Mouse (Mus musculus): ENCODE data around the gene Enpp1. TPM values are rescaled to one million over a fixed set of nuclear protein-coding genes. Genes with fewer than 3 reads are reported as not detected.

The Enpp1 gene
- total and polyA plus RNA-seq, 2 experiments from 2014 or later: 3.0 to 3.5 TPM

GRCm38 (mm10) chr10:24595250-24596002 is 116.5 kb downstream of the Enpp1 start, which contains the start of gene Ccn2:
Ccn2 (plus strand) TSS chr10:24595442.
- peak within 1 kb of the TSS; percentile 67 for H3K4me3 ChIP-seq (ENCODE audit: low read depth, low read length)
- no peak for TF ChIP-seq CTCF (IDR thresholded peaks at IDR 0.05)
- no peaks in the 10 kb centered on the region for H3K9me3 ChIP-seq (ENCODE audit: low read length)
- ATAC-seq (ENCODE audit: low FRiP score) (peak; percentile 85), DNase-seq (ENCODE audit: low spot score) (peak; percentile 63)
- under 1% methylated on average over 51 of the region's 53 CpGs for WGBS
- peak within 1 kb of the TSS; percentile 74 for H3K4me2 ChIP-seq (ENCODE audit: low read depth, low read length, poor library complexity, severe bottlenecking)
- H3K36me3 ChIP-seq (ENCODE audit: insufficient read depth, low read length): no peaks in the 10 kb centered on the region
- peak within 1 kb of the TSS; percentile 61 for H3K9ac ChIP-seq (replicated peaks; ENCODE audit: low read length, poor library complexity, severe bottlenecking)
- peaks cover 2% of the 10 kb centered on the region; the same call in 1 of the 2 replicates for H3K4me1 ChIP-seq (ENCODE audit: insufficient read depth, low read length)
- no peaks in the 10 kb centered on the region for H3K27me3 ChIP-seq (ENCODE audit: insufficient read depth, low read length)
- peak within 1 kb of the TSS; percentile 67 for H3K27ac ChIP-seq (ENCODE audit: low read depth, low read length)

GRCm38 (mm10) chr10:24593556-24593955 is 118.4 kb downstream of the Enpp1 start:
- H3K9me3 ChIP-seq (ENCODE audit: low read length): no peaks in the 10 kb centered on the region
- no peak overlapping the region for H3K27ac ChIP-seq (ENCODE audit: low read depth, low read length)
- no peak overlapping the region for H3K9ac ChIP-seq (replicated peaks; ENCODE audit: low read length, poor library complexity, severe bottlenecking)
- no peaks in the 10 kb centered on the region for H3K36me3 ChIP-seq (ENCODE audit: insufficient read depth, low read length)
- ATAC-seq (ENCODE audit: low FRiP score) (no peak), DNase-seq (ENCODE audit: low spot score) (no peak)
- H3K4me1 ChIP-seq (ENCODE audit: insufficient read depth, low read length): peaks cover 2% of the 10 kb centered on the region; the same call in 1 of the 2 replicates
- WGBS: 86% methylated on average over 4 of the region's 4 CpGs
- no peak overlapping the region for H3K4me3 ChIP-seq (ENCODE audit: low read depth, low read length)
- TF ChIP-seq CTCF (IDR thresholded peaks at IDR 0.05): no peak
- no peak overlapping the region for H3K4me2 ChIP-seq (ENCODE audit: low read depth, low read length, poor library complexity, severe bottlenecking)
- no peaks in the 10 kb centered on the region for H3K27me3 ChIP-seq (ENCODE audit: insufficient read depth, low read length)

GRCm38 (mm10) chr10:24592969-24593368 is 119.0 kb downstream of the Enpp1 start:
- no peak for DNase-seq (ENCODE audit: low spot score)
- peaks cover 2% of the 10 kb centered on the region; the same call in 1 of the 2 replicates for H3K4me1 ChIP-seq (ENCODE audit: insufficient read depth, low read length)
- no peak overlapping the region for H3K9ac ChIP-seq (replicated peaks; ENCODE audit: low read length, poor library complexity, severe bottlenecking)
- no peak for TF ChIP-seq CTCF (IDR thresholded peaks at IDR 0.05)
- H3K4me3 ChIP-seq (ENCODE audit: low read depth, low read length): no peak overlapping the region
- ATAC-seq (ENCODE audit: low FRiP score): no peak
- no peak overlapping the region for H3K4me2 ChIP-seq (ENCODE audit: low read depth, low read length, poor library complexity, severe bottlenecking)
- H3K27ac ChIP-seq (ENCODE audit: low read depth, low read length): no peak overlapping the region
- no peaks in the 10 kb centered on the region for H3K36me3 ChIP-seq (ENCODE audit: insufficient read depth, low read length)
- no peaks in the 10 kb centered on the region for H3K9me3 ChIP-seq (ENCODE audit: low read length)
- H3K27me3 ChIP-seq (ENCODE audit: insufficient read depth, low read length): no peaks in the 10 kb centered on the region
- 82% methylated on average over 7 of the region's 7 CpGs for WGBS

- 74% methylated on average over 2 of the region's 2 CpGs for WGBS
- Histone ChIP-seq H3K27ac (ENCODE audit: low read depth, low read length) (no peak overlapping the region), H3K9ac (replicated peaks; ENCODE audit: low read length, poor library complexity, severe bottlenecking) (no peak overlapping the region), H3K9me3 (ENCODE audit: low read length) (no peaks in the 10 kb centered on the region), H3K4me3 (ENCODE audit: low read depth, low read length) (no peak overlapping the region), H3K27me3 (ENCODE audit: insufficient read depth, low read length) (no peaks in the 10 kb centered on the region), H3K4me1 (ENCODE audit: insufficient read depth, low read length) (peaks cover 2% of the 10 kb centered on the region; the same call in 1 of the 2 replicates), H3K36me3 (ENCODE audit: insufficient read depth, low read length) (no peaks in the 10 kb centered on the region), H3K4me2 (ENCODE audit: low read depth, low read length, poor library complexity, severe bottlenecking) (no peak overlapping the region)
- ATAC-seq (ENCODE audit: low FRiP score): no peak
- DNase-seq (ENCODE audit: low spot score): no peak
- TF ChIP-seq CTCF (IDR thresholded peaks at IDR 0.05): no peak
These were observed 119.6 kb downstream of the Enpp1 start for GRCm38 (mm10) chr10:24592318-24592717.

DNA sequence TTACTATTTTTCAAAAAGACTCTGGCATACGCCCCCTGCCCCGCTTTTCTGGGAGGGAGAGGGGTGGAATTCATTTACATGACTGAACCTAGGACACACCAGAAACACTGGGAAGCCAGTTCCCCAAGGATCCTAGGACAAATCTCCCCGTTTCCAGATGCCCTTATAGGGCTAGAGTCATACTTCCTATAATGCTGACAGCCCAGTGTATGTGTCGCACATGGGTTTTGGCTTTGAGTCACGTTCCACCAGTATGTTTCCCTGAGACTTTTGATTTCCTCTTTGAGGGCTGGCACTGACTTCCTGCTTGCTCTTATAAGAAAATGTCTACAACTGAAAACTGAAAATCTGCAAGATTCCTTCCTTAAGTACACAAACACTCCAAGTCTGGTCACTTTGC is 120.2 kb downstream of the Enpp1 start:
- H3K27ac ChIP-seq (ENCODE audit: low read depth, low read length): no peak overlapping the region
- DNase-seq (ENCODE audit: low spot score) (no peak), ATAC-seq (ENCODE audit: low FRiP score) (no peak)
- H3K9me3 ChIP-seq (ENCODE audit: low read length): no peaks in the 10 kb centered on the region
- no peak overlapping the region for H3K9ac ChIP-seq (replicated peaks; ENCODE audit: low read length, poor library complexity, severe bottlenecking)
- no peak overlapping the region for H3K4me2 ChIP-seq (ENCODE audit: low read depth, low read length, poor library complexity, severe bottlenecking)
- no peaks in the 10 kb centered on the region for H3K36me3 ChIP-seq (ENCODE audit: insufficient read depth, low read length)
- 74% methylated on average over 5 of the region's 5 CpGs for WGBS
- no peaks in the 10 kb centered on the region for H3K27me3 ChIP-seq (ENCODE audit: insufficient read depth, low read length)
- TF ChIP-seq CTCF (IDR thresholded peaks at IDR 0.05): no peak
- no peak overlapping the region for H3K4me3 ChIP-seq (ENCODE audit: low read depth, low read length)
- peaks cover 1% of the 10 kb centered on the region; the same call in 1 of the 2 replicates for H3K4me1 ChIP-seq (ENCODE audit: insufficient read depth, low read length)

DNA sequence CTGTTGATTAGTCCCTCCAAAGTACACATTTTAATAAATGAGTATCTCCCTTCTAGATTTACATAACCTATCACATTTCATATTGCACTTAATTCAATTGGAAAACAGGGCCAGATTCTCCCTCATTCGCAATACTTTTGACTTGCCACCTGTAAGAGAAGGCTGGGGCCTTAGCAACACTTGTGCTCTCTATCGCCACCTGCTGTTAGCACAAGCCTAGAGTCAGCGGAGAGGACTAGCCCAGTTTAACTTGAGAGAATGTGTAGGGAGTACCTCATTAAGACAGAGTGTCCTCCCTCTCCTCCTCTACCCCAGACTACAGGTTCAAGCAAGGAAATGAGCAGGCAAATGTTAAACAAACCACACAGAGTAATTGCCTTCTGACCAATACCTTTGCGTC is 120.8 kb downstream of the Enpp1 start:
- H3K27me3 ChIP-seq (ENCODE audit: insufficient read depth, low read length): no peaks in the 10 kb centered on the region
- H3K4me3 ChIP-seq (ENCODE audit: low read depth, low read length): no peak overlapping the region
- DNase-seq (ENCODE audit: low spot score): peak; percentile 86
- H3K27ac ChIP-seq (ENCODE audit: low read depth, low read length): no peak overlapping the region
- H3K36me3 ChIP-seq (ENCODE audit: insufficient read depth, low read length): no peaks in the 10 kb centered on the region
- H3K4me1 ChIP-seq (ENCODE audit: insufficient read depth, low read length): no peaks in the 10 kb centered on the region
- WGBS: 14% methylated on average over 4 of the region's 4 CpGs
- no peak overlapping the region for H3K4me2 ChIP-seq (ENCODE audit: low read depth, low read length, poor library complexity, severe bottlenecking)
- TF ChIP-seq CTCF (IDR thresholded peaks at IDR 0.05): peak; percentile 94
- ATAC-seq (ENCODE audit: low FRiP score): 0 out of 2 replicates have a peak, but pooled peaks have one; percentile 60
- H3K9ac ChIP-seq (replicated peaks; ENCODE audit: low read length, poor library complexity, severe bottlenecking): no peak overlapping the region
- H3K9me3 ChIP-seq (ENCODE audit: low read length): no peaks in the 10 kb centered on the region

All from midbrain, postnatal 0 days (tissue).